Mouse (Mus musculus): ENCODE measurements at regions not wholly inside any gene's neighbourhood (a gene's known extent, or its start where the extent isn't known, plus 50 kb on each side); places are given as distances from the start of the nearest gene placed in this dataset.

- no peak overlapping the region for H3K9ac ChIP-seq
- 67% methylated on average over 5 of the region's 5 CpGs for WGBS
- H3K27me3 ChIP-seq: no peaks in the 10 kb centered on the region
- no peak for ATAC-seq (ENCODE audit: low read depth)
- no peaks in the 10 kb centered on the region for H3K36me3 ChIP-seq
- H3K27ac ChIP-seq (replicated peaks): no peak overlapping the region
- H3K4me1 ChIP-seq (replicated peaks): no peaks in the 10 kb centered on the region
- no peak overlapping the region for H3K4me3 ChIP-seq
- H3K4me2 ChIP-seq: no peak overlapping the region
- H3K9me3 ChIP-seq: peaks cover 2% of the 10 kb centered on the region; the same call in 1 of the 2 replicates
Measured at GRCm38 (mm10) chr2:138123331-138123730, 133.0 kb upstream of the Btbd3 start.

GRCm38 (mm10) chr2:138120868-138121267, 135.5 kb upstream of the Btbd3 start:
- WGBS: 63% methylated on average over 1 of the region's 1 CpGs
- Histone ChIP-seq H3K9me3 (peaks cover 5% of the 10 kb centered on the region; the same call in 1 of the 2 replicates), H3K4me3 (no peak overlapping the region), H3K4me2 (no peak overlapping the region), H3K36me3 (no peaks in the 10 kb centered on the region), H3K9ac (no peak overlapping the region), H3K27ac (replicated peaks) (no peak overlapping the region), H3K27me3 (no peaks in the 10 kb centered on the region), H3K4me1 (replicated peaks) (no peaks in the 10 kb centered on the region)
- ATAC-seq (ENCODE audit: low read depth): no peak

- peaks cover 5% of the 10 kb centered on the region; the same call in 1 of the 2 replicates for H3K9me3 ChIP-seq
Measured at GRCm38 (mm10) chr2:138120131-138120530, 136.2 kb upstream of the Btbd3 start.

DNA sequence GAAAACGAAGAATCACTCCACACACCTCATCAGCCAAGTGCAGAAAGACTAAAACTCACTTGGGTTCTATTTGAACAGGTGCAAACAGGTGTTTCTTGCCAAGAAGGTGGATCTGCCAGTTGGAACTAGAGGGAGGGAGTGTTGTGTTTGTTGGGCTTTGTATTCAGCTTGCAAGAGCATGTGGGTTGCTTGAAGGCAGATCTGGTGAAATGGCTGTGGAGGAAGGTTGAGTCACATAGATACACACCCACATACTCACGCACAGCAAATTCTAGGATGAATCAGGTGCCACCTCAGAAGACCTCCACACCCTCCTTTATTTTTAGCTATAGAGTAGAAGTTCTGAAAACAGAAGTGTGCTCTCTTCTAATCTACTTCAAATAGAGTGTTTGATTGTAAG, 156.6 kb upstream of the Btbd3 start:
- Histone ChIP-seq H3K9me3 (no peaks in the 10 kb centered on the region), H3K27me3 (no peaks in the 10 kb centered on the region), H3K4me1 (replicated peaks) (no peaks in the 10 kb centered on the region), H3K36me3 (no peaks in the 10 kb centered on the region), H3K4me3 (no peak overlapping the region), H3K27ac (replicated peaks) (no peak overlapping the region), H3K4me2 (no peak overlapping the region), H3K9ac (no peak overlapping the region)
- ATAC-seq (ENCODE audit: low read depth): no peak
- WGBS: 90% methylated on average over 2 of the region's 2 CpGs

More at GRCm38 (mm10) chr2:138120131-138120530, 136.2 kb upstream of the Btbd3 start:
- 77% methylated on average over 2 of the region's 2 CpGs for WGBS
- no peaks in the 10 kb centered on the region for H3K4me1 ChIP-seq (replicated peaks)
- no peak overlapping the region for H3K9ac ChIP-seq
- no peak overlapping the region for H3K4me2 ChIP-seq
- no peak overlapping the region for H3K4me3 ChIP-seq
- no peaks in the 10 kb centered on the region for H3K36me3 ChIP-seq
- ATAC-seq (ENCODE audit: low read depth): no peak
- no peaks in the 10 kb centered on the region for H3K27me3 ChIP-seq
- no peak overlapping the region for H3K27ac ChIP-seq (replicated peaks)

DNA sequence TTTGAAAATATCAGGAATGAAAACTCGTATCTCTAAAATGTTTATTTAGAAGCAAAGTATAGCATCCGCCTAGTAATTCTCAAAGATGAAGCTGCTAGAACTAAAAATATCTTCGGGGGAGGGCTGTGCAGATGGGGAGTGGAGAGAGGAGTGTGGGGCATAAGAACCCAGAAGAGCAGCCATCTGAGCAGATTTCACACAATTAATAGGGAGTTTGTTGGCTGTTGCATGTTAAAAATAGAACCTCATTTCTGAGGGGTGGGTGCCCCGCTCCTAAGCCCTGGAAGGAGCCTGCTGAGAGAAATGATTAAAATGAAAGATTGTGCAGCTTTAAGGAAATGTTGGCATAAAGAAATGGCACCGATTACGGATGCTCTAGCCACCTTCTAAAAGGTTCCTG, 171.0 kb upstream of the Btbd3 start:
- 85% methylated on average over 6 of the region's 6 CpGs for WGBS
- Histone ChIP-seq H3K9ac (no peak overlapping the region), H3K27ac (replicated peaks) (no peak overlapping the region), H3K27me3 (no peaks in the 10 kb centered on the region), H3K4me1 (replicated peaks) (no peaks in the 10 kb centered on the region), H3K4me2 (no peak overlapping the region), H3K36me3 (no peaks in the 10 kb centered on the region), H3K4me3 (no peak overlapping the region), H3K9me3 (no peaks in the 10 kb centered on the region)
- no peak for ATAC-seq (ENCODE audit: low read depth)

DNA sequence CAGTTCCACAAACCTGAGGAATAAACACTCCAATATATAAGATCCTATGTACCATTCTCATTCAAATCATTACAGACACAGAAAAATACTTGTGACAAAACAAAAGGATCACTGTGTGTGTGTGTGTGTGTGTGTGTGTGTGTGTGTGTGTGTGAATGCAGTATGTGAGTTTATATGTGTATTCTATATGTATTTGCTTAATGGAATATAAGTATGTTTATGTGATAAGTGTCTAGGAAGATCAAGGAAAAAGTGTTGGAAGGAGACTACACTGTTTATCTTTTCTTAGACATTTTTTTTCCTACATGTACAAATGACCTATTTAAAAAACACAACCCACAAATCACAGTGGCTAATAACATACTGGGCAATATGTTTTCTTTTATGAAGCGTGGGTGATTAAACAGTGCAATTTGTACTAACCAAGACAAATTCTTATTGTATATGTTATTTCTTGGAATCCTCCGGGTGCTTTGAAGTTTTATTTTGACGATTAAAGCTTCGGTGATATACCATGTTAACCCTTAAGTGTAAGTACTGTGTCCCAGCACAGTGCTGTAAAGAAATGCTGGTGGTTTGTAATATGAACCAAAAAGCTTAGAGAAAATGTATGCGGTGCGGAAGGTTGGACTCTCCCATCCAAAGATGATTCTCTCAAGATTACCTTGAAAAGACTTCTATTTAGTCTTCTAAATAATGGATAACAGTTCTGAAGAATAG, 171.6 kb upstream of the Btbd3 start:
- no peak for ATAC-seq (ENCODE audit: low read depth)
- no peak overlapping the region for H3K4me3 ChIP-seq
- H3K9me3 ChIP-seq: no peaks in the 10 kb centered on the region
- no peak overlapping the region for H3K4me2 ChIP-seq
- WGBS: 80% methylated on average over 6 of the region's 6 CpGs
- no peaks in the 10 kb centered on the region for H3K27me3 ChIP-seq
- H3K9ac ChIP-seq: no peak overlapping the region
- no peak overlapping the region for H3K27ac ChIP-seq (replicated peaks)
- H3K36me3 ChIP-seq: no peaks in the 10 kb centered on the region
- H3K4me1 ChIP-seq (replicated peaks): no peaks in the 10 kb centered on the region

GRCm38 (mm10) chr2:138074020-138074613, 182.2 kb upstream of the Btbd3 start:
- no peaks in the 10 kb centered on the region for H3K4me1 ChIP-seq (replicated peaks)
- no peak overlapping the region for H3K4me3 ChIP-seq
- no peaks in the 10 kb centered on the region for H3K27me3 ChIP-seq
- no peaks in the 10 kb centered on the region for H3K9me3 ChIP-seq
- no peak overlapping the region for H3K4me2 ChIP-seq
- no peak overlapping the region for H3K9ac ChIP-seq
- H3K36me3 ChIP-seq: no peaks in the 10 kb centered on the region
- no peak overlapping the region for H3K27ac ChIP-seq (replicated peaks)
- peak; percentile 40; the same call in 1 of the 2 replicates for ATAC-seq (ENCODE audit: low read depth)
- 44% methylated on average over 6 of the region's 6 CpGs for WGBS

DNA sequence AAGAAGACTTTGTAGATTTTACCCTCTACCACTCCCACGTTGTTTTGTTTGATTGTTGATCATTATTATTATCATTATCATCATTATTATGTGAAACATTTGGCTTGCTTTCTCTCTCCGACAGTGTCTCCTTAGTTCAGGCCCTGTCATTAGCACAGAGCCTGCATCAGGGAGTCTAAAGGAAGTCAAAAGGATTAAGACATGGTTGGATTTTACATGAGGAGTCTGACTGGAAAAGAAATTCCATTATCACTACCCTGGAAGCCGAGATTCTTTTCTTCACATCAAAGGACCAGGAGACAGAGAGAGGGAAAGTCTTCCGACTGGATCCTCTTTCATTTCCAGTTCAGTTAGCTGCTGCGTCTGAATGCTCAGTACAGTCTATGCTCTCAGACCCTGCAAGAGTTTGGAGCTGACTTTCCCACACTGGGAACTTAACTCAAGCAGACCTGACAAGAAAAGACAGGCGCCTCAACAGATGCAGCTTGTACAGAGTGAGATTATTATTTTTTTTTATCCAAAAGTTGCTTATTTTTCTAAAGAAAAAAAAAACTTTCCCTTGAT, 184.1 kb upstream of the Btbd3 start:
- no peak overlapping the region for H3K4me2 ChIP-seq
- H3K4me3 ChIP-seq: no peak overlapping the region
- no peak overlapping the region for H3K27ac ChIP-seq (replicated peaks)
- ATAC-seq (ENCODE audit: low read depth): no peak
- H3K9ac ChIP-seq: no peak overlapping the region
- H3K36me3 ChIP-seq: no peaks in the 10 kb centered on the region
- WGBS: 49% methylated on average over 6 of the region's 6 CpGs
- H3K27me3 ChIP-seq: no peaks in the 10 kb centered on the region
- no peaks in the 10 kb centered on the region for H3K9me3 ChIP-seq
- no peaks in the 10 kb centered on the region for H3K4me1 ChIP-seq (replicated peaks)

DNA sequence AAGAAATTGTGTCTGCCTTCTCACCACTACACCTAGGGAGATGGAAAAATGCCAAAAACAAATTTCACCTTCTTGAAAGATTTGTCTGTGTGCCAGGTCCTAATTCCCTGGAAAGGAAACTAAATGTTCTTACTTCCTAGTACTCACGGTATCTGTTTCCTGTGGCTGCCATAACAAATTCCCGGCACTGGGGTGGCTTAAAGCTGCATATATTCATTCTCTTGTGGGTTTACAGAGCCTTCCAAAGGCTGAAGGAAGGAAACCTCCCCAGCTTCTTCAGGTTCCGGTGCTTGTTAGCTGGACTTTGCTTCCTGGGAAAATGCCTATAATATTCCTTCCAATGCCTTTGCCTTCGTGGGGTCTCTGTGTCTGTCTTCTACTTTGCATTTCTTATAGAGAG, 203.3 kb upstream of the Btbd3 start:
- no peaks in the 10 kb centered on the region for H3K4me1 ChIP-seq (replicated peaks)
- H3K9ac ChIP-seq: no peak overlapping the region
- ATAC-seq (ENCODE audit: low read depth): no peak
- 90% methylated on average over 4 of the region's 4 CpGs for WGBS
- H3K4me2 ChIP-seq: no peak overlapping the region
- H3K27me3 ChIP-seq: no peaks in the 10 kb centered on the region
- H3K4me3 ChIP-seq: no peak overlapping the region
- H3K9me3 ChIP-seq: no peaks in the 10 kb centered on the region
- no peak overlapping the region for H3K27ac ChIP-seq (replicated peaks)
- no peaks in the 10 kb centered on the region for H3K36me3 ChIP-seq

- Histone ChIP-seq H3K9me3 (no peaks in the 10 kb centered on the region), H3K4me1 (replicated peaks) (no peaks in the 10 kb centered on the region), H3K27ac (replicated peaks) (no peak overlapping the region), H3K4me3 (no peak overlapping the region), H3K4me2 (no peak overlapping the region), H3K9ac (no peak overlapping the region), H3K36me3 (no peaks in the 10 kb centered on the region), H3K27me3 (no peaks in the 10 kb centered on the region)
- no peak for ATAC-seq (ENCODE audit: low read depth)
- WGBS: 67% methylated on average over 5 of the region's 5 CpGs
Measured at GRCm38 (mm10) chr2:138048341-138048740, 208.0 kb upstream of the Btbd3 start.

DNA sequence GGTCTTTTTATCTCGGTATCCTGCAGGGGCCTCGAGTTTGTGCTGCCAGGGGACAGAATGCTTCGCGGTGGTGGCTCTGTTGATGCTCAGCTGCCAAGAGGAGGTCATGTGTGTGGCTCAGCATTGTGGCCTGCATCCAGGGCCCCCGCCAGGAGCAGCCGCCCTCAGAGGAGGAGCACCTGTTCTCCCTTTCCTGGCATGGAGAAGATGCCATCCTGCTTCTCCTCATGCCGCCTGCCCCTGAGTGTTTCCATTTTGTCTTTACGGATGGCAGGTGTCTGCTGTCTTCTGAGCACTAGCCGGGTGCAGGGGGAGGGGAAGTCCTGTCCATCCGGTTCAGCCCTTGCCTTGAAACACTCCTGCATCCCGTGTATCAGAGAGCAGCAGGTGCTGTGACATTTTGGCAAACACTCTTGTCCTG, 208.6 kb upstream of the Btbd3 start:
- Histone ChIP-seq H3K4me1 (replicated peaks) (no peaks in the 10 kb centered on the region), H3K4me2 (no peak overlapping the region), H3K36me3 (no peaks in the 10 kb centered on the region), H3K9me3 (no peaks in the 10 kb centered on the region), H3K27ac (replicated peaks) (no peak overlapping the region), H3K27me3 (no peaks in the 10 kb centered on the region), H3K9ac (no peak overlapping the region), H3K4me3 (no peak overlapping the region)
- 51% methylated on average over 11 of the region's 11 CpGs for WGBS
- ATAC-seq (ENCODE audit: low read depth): peak; percentile 32; the same call in 1 of the 2 replicates

DNA sequence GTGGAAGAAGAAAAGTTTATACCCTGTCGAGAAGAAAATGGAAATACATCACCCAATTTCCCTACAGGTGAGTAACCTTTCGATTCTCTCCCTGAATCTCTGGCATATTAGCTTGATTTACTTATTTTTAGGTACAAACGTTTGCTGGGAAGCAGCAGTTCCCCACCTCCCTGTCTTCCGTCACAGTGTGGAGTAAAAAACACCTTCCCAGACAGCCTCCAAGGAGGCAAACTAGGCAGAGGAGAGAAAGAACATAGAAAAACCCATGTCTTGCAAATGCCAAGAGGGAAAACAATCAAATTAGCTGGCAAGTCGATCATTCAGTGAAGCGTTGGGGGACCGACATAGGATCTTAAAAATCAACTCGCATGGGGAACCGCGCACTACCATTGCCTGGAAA, 209.0 kb upstream of the Btbd3 start:
- no peak for ATAC-seq (ENCODE audit: low read depth)
- Histone ChIP-seq H3K27me3 (no peaks in the 10 kb centered on the region), H3K27ac (replicated peaks) (no peak overlapping the region), H3K4me1 (replicated peaks) (no peaks in the 10 kb centered on the region), H3K9ac (no peak overlapping the region), H3K9me3 (no peaks in the 10 kb centered on the region), H3K4me2 (no peak overlapping the region), H3K4me3 (no peak overlapping the region), H3K36me3 (no peaks in the 10 kb centered on the region)
- 75% methylated on average over 10 of the region's 10 CpGs for WGBS
